Mouse (Mus musculus): Measurements from ENCODE around the gene Tnnc1. TPM values are rescaled to one million over a fixed set of nuclear protein-coding genes. Genes with fewer than 3 reads are reported as not detected.
A peak's percentile ranks its signal among the peaks of the same experiment; 100 is the strongest.

Gene Tnnc1
- polyA plus RNA-seq, 1 experiment = 0.34 TPM

DNA sequence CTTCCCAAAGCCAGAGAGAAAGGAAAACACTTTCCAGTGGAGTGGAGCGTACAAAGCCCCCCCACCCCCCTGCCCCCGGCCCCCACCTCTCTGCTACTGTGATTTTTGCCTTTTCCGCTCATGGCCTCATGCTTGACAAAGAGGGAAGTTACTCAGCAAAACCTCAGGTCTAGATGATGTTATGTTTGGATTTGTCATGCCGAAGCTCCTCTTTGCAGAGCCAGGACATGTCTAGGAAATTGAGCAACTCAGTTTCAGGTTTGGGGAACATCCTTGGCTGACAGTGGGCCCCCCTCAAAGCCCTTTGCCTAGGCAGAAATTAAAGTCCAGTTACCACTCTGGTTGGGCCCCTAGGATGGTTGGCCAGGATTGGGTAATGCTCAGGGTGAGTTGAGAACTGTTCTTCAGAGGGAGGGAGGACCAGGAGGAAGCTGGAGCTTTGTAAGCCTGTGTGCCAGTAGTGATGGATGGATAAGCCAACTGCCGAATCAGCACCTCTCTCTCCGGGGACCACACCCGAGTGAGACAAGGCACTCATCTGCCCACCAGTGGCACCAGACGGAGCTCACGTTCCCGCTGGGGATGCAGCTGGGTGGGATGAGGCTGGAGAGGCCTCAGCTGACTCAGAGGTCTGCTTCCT lies 42.0 kb upstream of the Tnnc1 start:
- peaks cover 8% of the 10 kb centered on the region for H3K36me3 ChIP-seq (ENCODE audit: control insufficient read depth, insufficient read depth, low read length)
- peaks cover 2% of the 10 kb centered on the region; the same call in 1 of the 2 replicates for H3K4me1 ChIP-seq (ENCODE audit: control insufficient read depth, insufficient read depth, insufficient read length, low read length)
- peak overlapping the region; percentile 56 for H3K4me3 ChIP-seq (ENCODE audit: low read depth, low read length)
- TF ChIP-seq CTCF (IDR thresholded peaks at IDR 0.05; ENCODE audit: extremely low read depth, insufficient read length, insufficient replicate concordance, low read depth, low read length) (no peak), POLR2A (IDR thresholded peaks at IDR 0.05; ENCODE audit: low read depth, low read length) (no peak)
- H3K27me3 ChIP-seq (ENCODE audit: control insufficient read depth, insufficient read depth, low read length) = no peaks in the 10 kb centered on the region
- H3K27ac ChIP-seq (ENCODE audit: insufficient read depth, low read depth, low read length) = peak overlapping the region; percentile 15; the same call in 1 of the 2 replicates
- 49% methylated on average over 10 of the region's 10 CpGs for WGBS

- H3K27me3 ChIP-seq (ENCODE audit: control insufficient read depth, insufficient read depth, low read length) = no peaks in the 10 kb centered on the region
- H3K36me3 ChIP-seq (ENCODE audit: control insufficient read depth, insufficient read depth, low read length) = peaks cover 15% of the 10 kb centered on the region
- no peak for TF ChIP-seq CTCF (IDR thresholded peaks at IDR 0.05; ENCODE audit: extremely low read depth, insufficient read length, insufficient replicate concordance, low read depth, low read length)
- no peak for TF ChIP-seq POLR2A (IDR thresholded peaks at IDR 0.05; ENCODE audit: low read depth, low read length)
- WGBS = 62% methylated on average over 9 of the region's 9 CpGs
- H3K27ac ChIP-seq (ENCODE audit: insufficient read depth, low read depth, low read length) = peak overlapping the region; percentile 15; the same call in 1 of the 2 replicates
- H3K4me3 ChIP-seq (ENCODE audit: low read depth, low read length) = peak overlapping the region; percentile 56
- H3K4me1 ChIP-seq (ENCODE audit: control insufficient read depth, insufficient read depth, insufficient read length, low read length) = no peaks in the 10 kb centered on the region
Measured at GRCm38 (mm10) chr14:31166827-31167226, 41.3 kb upstream of the Tnnc1 start.

GRCm38 (mm10) chr14:31168425-31168824 lies 39.7 kb upstream of the Tnnc1 start, which contains the start of gene Stab1:
Gene Stab1 (minus strand): TSS chr14:31168641.
- WGBS = 41% methylated on average over 10 of the region's 10 CpGs
- H3K27ac ChIP-seq (ENCODE audit: insufficient read depth, low read depth, low read length) = peak within 1 kb of the TSS; percentile 31; the same call in 1 of the 2 replicates
- peaks cover 31% of the 10 kb centered on the region for H3K36me3 ChIP-seq (ENCODE audit: control insufficient read depth, insufficient read depth, low read length)
- TF ChIP-seq POLR2A (IDR thresholded peaks at IDR 0.05; ENCODE audit: low read depth, low read length) = no peak
- no peak for TF ChIP-seq CTCF (IDR thresholded peaks at IDR 0.05; ENCODE audit: extremely low read depth, insufficient read length, insufficient replicate concordance, low read depth, low read length)
- no peaks in the 10 kb centered on the region for H3K27me3 ChIP-seq (ENCODE audit: control insufficient read depth, insufficient read depth, low read length)
- H3K4me1 ChIP-seq (ENCODE audit: control insufficient read depth, insufficient read depth, insufficient read length, low read length) = no peaks in the 10 kb centered on the region
- peak within 1 kb of the TSS; percentile 56 for H3K4me3 ChIP-seq (ENCODE audit: low read depth, low read length)

GRCm38 (mm10) chr14:31169508-31169907 lies 38.6 kb upstream of the Tnnc1 start:
- peaks cover 41% of the 10 kb centered on the region for H3K36me3 ChIP-seq (ENCODE audit: control insufficient read depth, insufficient read depth, low read length)
- no peaks in the 10 kb centered on the region for H3K27me3 ChIP-seq (ENCODE audit: control insufficient read depth, insufficient read depth, low read length)
- TF ChIP-seq CTCF (IDR thresholded peaks at IDR 0.05; ENCODE audit: extremely low read depth, insufficient read length, insufficient replicate concordance, low read depth, low read length) = no peak
- no peak for TF ChIP-seq POLR2A (IDR thresholded peaks at IDR 0.05; ENCODE audit: low read depth, low read length)
- WGBS = 54% methylated on average over 6 of the region's 6 CpGs
- H3K27ac ChIP-seq (ENCODE audit: insufficient read depth, low read depth, low read length) = no peak overlapping the region
- no peaks in the 10 kb centered on the region for H3K4me1 ChIP-seq (ENCODE audit: control insufficient read depth, insufficient read depth, insufficient read length, low read length)
- H3K4me3 ChIP-seq (ENCODE audit: low read depth, low read length) = no peak overlapping the region

GRCm38 (mm10) chr14:31170963-31171362 lies 37.1 kb upstream of the Tnnc1 start:
- Histone ChIP-seq H3K4me1 (ENCODE audit: control insufficient read depth, insufficient read depth, insufficient read length, low read length) (no peaks in the 10 kb centered on the region), H3K27me3 (ENCODE audit: control insufficient read depth, insufficient read depth, low read length) (no peaks in the 10 kb centered on the region), H3K27ac (ENCODE audit: insufficient read depth, low read depth, low read length) (no peak overlapping the region), H3K36me3 (ENCODE audit: control insufficient read depth, insufficient read depth, low read length) (peaks cover 56% of the 10 kb centered on the region), H3K4me3 (ENCODE audit: low read depth, low read length) (no peak overlapping the region)
- WGBS = 84% methylated on average over 13 of the region's 13 CpGs
- TF ChIP-seq POLR2A (IDR thresholded peaks at IDR 0.05; ENCODE audit: low read depth, low read length) = no peak
- no peak for TF ChIP-seq CTCF (IDR thresholded peaks at IDR 0.05; ENCODE audit: extremely low read depth, insufficient read length, insufficient replicate concordance, low read depth, low read length)

GRCm38 (mm10) chr14:31171386-31171785 lies 36.7 kb upstream of the Tnnc1 start:
- WGBS = 84% methylated on average over 11 of the region's 11 CpGs
- Histone ChIP-seq H3K4me3 (ENCODE audit: low read depth, low read length) (no peak overlapping the region), H3K36me3 (ENCODE audit: control insufficient read depth, insufficient read depth, low read length) (peaks cover 60% of the 10 kb centered on the region), H3K27me3 (ENCODE audit: control insufficient read depth, insufficient read depth, low read length) (no peaks in the 10 kb centered on the region), H3K27ac (ENCODE audit: insufficient read depth, low read depth, low read length) (no peak overlapping the region), H3K4me1 (ENCODE audit: control insufficient read depth, insufficient read depth, insufficient read length, low read length) (no peaks in the 10 kb centered on the region)
- TF ChIP-seq POLR2A (IDR thresholded peaks at IDR 0.05; ENCODE audit: low read depth, low read length) = no peak
- no peak for TF ChIP-seq CTCF (IDR thresholded peaks at IDR 0.05; ENCODE audit: extremely low read depth, insufficient read length, insufficient replicate concordance, low read depth, low read length)

- WGBS = 97% methylated on average over 15 of the region's 15 CpGs
- H3K4me3 ChIP-seq (ENCODE audit: low read depth, low read length) = no peak overlapping the region
- H3K4me1 ChIP-seq (ENCODE audit: control insufficient read depth, insufficient read depth, insufficient read length, low read length) = no peaks in the 10 kb centered on the region
- no peak for TF ChIP-seq POLR2A (IDR thresholded peaks at IDR 0.05; ENCODE audit: low read depth, low read length)
- no peak for TF ChIP-seq CTCF (IDR thresholded peaks at IDR 0.05; ENCODE audit: extremely low read depth, insufficient read length, insufficient replicate concordance, low read depth, low read length)
- no peaks in the 10 kb centered on the region for H3K27me3 ChIP-seq (ENCODE audit: control insufficient read depth, insufficient read depth, low read length)
- no peak overlapping the region for H3K27ac ChIP-seq (ENCODE audit: insufficient read depth, low read depth, low read length)
- H3K36me3 ChIP-seq (ENCODE audit: control insufficient read depth, insufficient read depth, low read length) = peaks cover 64% of the 10 kb centered on the region
Measured at GRCm38 (mm10) chr14:31171821-31172220, 36.3 kb upstream of the Tnnc1 start.
